Mouse (Mus musculus) T-cell, adult 2 months (primary cell): ENCODE results near the gene Abca6.

Experiments used
- DNase-seq: peaks from one replicate; pipeline ENCODE4 v3.0.0; 2022; ENCODE audit warnings: low spot score

Gene Abca6

GRCm38 (mm10) chr11:110196561-110197306 is 54.8 kb downstream of the Abca6 start:
- no peak for DNase-seq

- no peak for DNase-seq
These were observed 56.3 kb downstream of the Abca6 start for GRCm38 (mm10) chr11:110195310-110195709.

GRCm38 (mm10) chr11:110171212-110171611 is 80.4 kb downstream of the Abca6 start:
- no peak for DNase-seq

DNA sequence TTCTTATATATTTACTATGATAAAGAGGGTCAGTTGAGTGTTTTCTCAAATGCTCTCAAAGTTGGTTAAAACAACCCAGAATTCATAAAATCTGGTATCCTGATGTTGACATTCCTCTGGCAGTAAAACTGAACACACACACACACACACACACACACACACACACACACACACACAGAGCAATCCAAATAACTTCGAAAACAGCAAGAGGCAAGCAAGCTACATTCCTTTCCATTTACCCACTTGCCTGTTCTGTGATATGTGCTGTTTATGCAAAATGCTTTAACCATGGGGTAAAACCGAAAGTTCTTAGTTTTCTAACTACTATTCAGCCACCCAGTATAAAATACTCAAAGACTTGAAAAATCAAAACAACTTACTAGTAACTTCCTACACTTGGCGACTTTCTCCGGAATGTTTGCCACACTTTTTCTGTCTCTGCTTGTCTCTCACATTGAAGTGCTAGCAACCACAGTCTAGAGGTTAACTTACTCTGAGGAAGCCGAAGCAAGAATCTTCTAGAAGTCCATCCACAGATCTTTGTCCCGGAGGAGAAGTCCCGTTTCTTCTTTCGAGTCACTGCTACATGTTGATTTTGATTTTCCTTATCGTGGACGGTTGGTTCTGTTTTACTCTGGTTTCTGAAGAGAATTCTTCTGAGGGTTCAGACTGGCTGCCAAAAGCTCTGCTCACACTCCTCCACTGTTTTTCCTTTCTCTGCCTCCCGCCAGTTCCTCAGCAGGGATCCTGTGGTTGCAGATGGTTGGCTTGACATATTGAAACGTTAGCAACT is 83.9 kb downstream of the Abca6 start, which contains the start of gene Abca9:
Gene Abca9 (minus strand): TSS at position 738 of the 793 bp plus-strand sequence.
- DNase-seq: no peak

DNA sequence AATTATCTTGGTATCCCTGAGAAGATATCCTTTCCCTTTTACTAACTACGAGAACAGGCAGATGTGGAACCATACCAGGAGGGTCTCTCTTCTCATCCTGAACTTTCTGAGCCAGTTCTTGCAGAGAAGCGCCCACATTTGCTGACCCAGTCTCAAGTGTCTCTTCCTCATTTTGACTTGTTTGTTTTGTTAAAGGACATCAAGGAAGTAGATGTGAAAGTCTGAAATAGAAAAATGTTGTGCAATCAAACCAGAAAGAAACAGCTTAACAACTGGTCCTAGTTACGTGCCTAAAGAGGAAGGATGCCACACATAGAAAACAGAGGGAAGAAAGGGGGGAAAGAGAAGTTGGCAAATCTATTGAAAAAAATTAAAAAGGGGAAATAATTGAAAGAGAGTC is 85.8 kb downstream of the Abca6 start:
- DNase-seq: no peak

DNA sequence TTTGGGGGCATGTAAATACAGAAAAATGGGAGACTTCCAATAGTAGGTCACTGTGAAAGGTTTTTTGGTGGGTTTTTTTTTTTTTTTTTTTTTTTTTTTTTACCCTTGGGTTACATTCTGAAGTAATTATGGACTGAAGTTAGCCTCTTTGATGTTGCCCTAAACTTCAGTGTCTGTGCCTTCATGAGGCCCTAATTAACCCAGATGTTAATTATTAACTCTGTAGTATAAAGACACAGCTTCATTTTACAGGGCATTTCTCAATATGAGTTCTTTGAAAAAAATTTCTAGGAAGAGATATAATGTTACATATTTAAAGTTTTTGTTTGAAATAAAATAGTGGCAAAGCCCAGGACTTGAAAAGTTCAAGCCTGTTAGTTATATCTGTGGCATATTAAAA is 86.2 kb downstream of the Abca6 start:
- no peak for DNase-seq

GRCm38 (mm10) chr11:110157059-110157458 is 94.5 kb downstream of the Abca6 start:
- no peak for DNase-seq

- DNase-seq: no peak
These were observed 95.6 kb downstream of the Abca6 start for GRCm38 (mm10) chr11:110155985-110156384.

DNA sequence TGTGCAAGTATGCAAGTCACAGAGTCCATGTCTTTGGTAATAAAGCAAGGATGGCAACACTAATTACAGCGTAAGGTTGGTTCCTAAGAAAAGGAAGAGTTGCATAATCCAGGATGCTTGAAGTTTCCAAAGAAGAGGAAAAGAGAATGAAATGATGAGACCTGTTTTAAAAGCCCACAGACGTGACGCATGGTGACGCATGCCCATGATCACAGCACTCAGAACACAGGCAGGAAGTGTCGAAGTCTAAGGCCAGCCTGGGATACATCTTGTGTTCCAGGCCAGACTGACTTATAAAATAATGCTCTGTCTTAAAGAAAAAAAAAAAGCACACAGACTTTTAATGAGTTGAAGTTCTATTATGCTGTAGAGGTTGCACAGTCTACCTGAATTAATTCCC is 103.9 kb downstream of the Abca6 start:
- DNase-seq: no peak

GRCm38 (mm10) chr11:110145421-110145820 is 106.2 kb downstream of the Abca6 start:
- DNase-seq: no peak

GRCm38 (mm10) chr11:110130760-110131159 is 120.8 kb downstream of the Abca6 start:
- DNase-seq: no peak
